12 mouse cellular contexts compared by ENCODE assay signal in genomic region chr6:100356617-100357399, GRCm38 (mm10).
A peak's percentile ranks its signal among the peaks of the same experiment; 100 is the strongest.
DNase-seq lines count a peak whose midpoint lies in the region; ATAC-seq and TF ChIP-seq lines count a peak whose summit lies in the region.
"Had no signal": no experiment of that assay in that cellular context is flagged by ENCODE, and none has a peak within 500 bp of the region (broad histone marks: within the 10 kb centered on the region; RNA-seq: fewer than 3 reads in every experiment).

No protein-coding gene starts in this region.

- no peak for TF ChIP-seq POLR2A in MEL (IDR thresholded peaks at IDR 0.05; ENCODE audit: control insufficient read depth in 1 of 2, insufficient read depth in 1 of 2, low read depth in 1 of 2, low read length in 2 of 2, poor library complexity in 1 of 2)
- no peak for TF ChIP-seq POLR2A in small intestine, adult 2 months (IDR thresholded peaks at IDR 0.05; ENCODE audit: low read depth, low read length)

- H3K36me3 ChIP-seq in MEL (ENCODE audit: control insufficient read depth in 1 of 2, insufficient read depth in 2 of 2, low read length in 2 of 2) = no peaks in the 10 kb centered on the region
- H3K36me3 ChIP-seq in liver, embryonic 11.5 days (ENCODE audit: control insufficient read depth, insufficient read depth, low read length) = no peaks in the 10 kb centered on the region
- no peaks in the 10 kb centered on the region for H3K36me3 ChIP-seq in small intestine, adult 2 months (ENCODE audit: control insufficient read depth, insufficient read depth, low read length)
- no peaks in the 10 kb centered on the region for H3K36me3 ChIP-seq in kidney, embryonic 14.5 days (ENCODE audit: control insufficient read depth, insufficient read depth, low read length)
- H3K36me3 ChIP-seq: limb, embryonic 13.5 days had no signal

- no peak for TF ChIP-seq CTCF in MEL (IDR thresholded peaks at IDR 0.05 in 2 of 3, conservative IDR thresholded peaks at IDR 0.05 in 1 of 3; ENCODE audit: control insufficient read depth in 1 of 3, insufficient read depth in 1 of 3, low read depth in 2 of 3, low read length in 3 of 3, poor library complexity in 1 of 3, severe bottlenecking in 1 of 3)
- TF ChIP-seq CTCF in small intestine, adult 2 months (IDR thresholded peaks at IDR 0.05; ENCODE audit: extremely low read depth, insufficient read length, insufficient replicate concordance, low read depth, low read length) = no peak

- no peaks in the 10 kb centered on the region for H3K4me1 ChIP-seq in MEL (ENCODE audit: control insufficient read depth in 1 of 2, insufficient read depth in 2 of 2, low read length in 2 of 2)
- H3K4me1 ChIP-seq in liver, embryonic 11.5 days (replicated peaks; ENCODE audit: control insufficient read depth, insufficient read depth, low read length) = no peaks in the 10 kb centered on the region
- H3K4me1 ChIP-seq in small intestine, adult 2 months (ENCODE audit: control insufficient read depth, insufficient read depth, insufficient read length, low read length) = peaks cover 10% of the 10 kb centered on the region
- H3K4me1 ChIP-seq in kidney, embryonic 14.5 days (ENCODE audit: control insufficient read depth, insufficient read depth, low read length) = no peaks in the 10 kb centered on the region

- no peak overlapping the region for H3K4me2 ChIP-seq in liver, embryonic 11.5 days
- H3K4me2 ChIP-seq in kidney, embryonic 14.5 days (replicated peaks; ENCODE audit: low read depth, low read length) = no peak overlapping the region
- H3K4me2 ChIP-seq: limb, embryonic 13.5 days had no signal

- no peak for TF ChIP-seq RAD21 in MEL (IDR thresholded peaks at IDR 0.05; ENCODE audit: low read depth, low read length)

- no peak overlapping the region for H3K9ac ChIP-seq in MEL (ENCODE audit: control insufficient read depth, low read depth, low read length, poor library complexity, severe bottlenecking)
- H3K9ac ChIP-seq in liver, embryonic 11.5 days (ENCODE audit: low read depth, low read length) = no peak overlapping the region
- H3K9ac ChIP-seq in kidney, embryonic 14.5 days (ENCODE audit: low read depth, low read length) = no peak overlapping the region
- H3K9ac ChIP-seq: limb, embryonic 13.5 days had no signal

- no peak for TF ChIP-seq EP300 in MEL (IDR thresholded peaks at IDR 0.05; ENCODE audit: low read depth in 1 of 2, low read length in 2 of 2)

- peak; percentile 41; the same call in 1 of the 2 replicates for ATAC-seq in liver, embryonic 11.5 days (replicated peaks; ENCODE audit: low FRiP score)
- no peak for ATAC-seq in kidney, embryonic 14.5 days (ENCODE audit: low FRiP score, low TSS enrichment)

- H3K27ac ChIP-seq in MEL (ENCODE audit: control insufficient read depth, low read depth, low read length) = no peak overlapping the region
- no peak overlapping the region for H3K27ac ChIP-seq in liver, embryonic 11.5 days (ENCODE audit: low read depth, low read length)
- peak overlapping the region; percentile 9; the same call in 1 of the 2 replicates for H3K27ac ChIP-seq in small intestine, adult 2 months (ENCODE audit: insufficient read depth, low read depth, low read length)
- no peak overlapping the region for H3K27ac ChIP-seq in kidney, embryonic 14.5 days (ENCODE audit: low read depth, low read length)
- H3K27ac ChIP-seq: limb, embryonic 13.5 days had no signal

- H3K9me3 ChIP-seq in MEL (replicated peaks; ENCODE audit: insufficient read depth, low read length) = no peaks in the 10 kb centered on the region
- H3K9me3 ChIP-seq in liver, embryonic 11.5 days (ENCODE audit: control insufficient read depth, low read length) = no peaks in the 10 kb centered on the region
- no peaks in the 10 kb centered on the region for H3K9me3 ChIP-seq in kidney, embryonic 14.5 days (ENCODE audit: control insufficient read depth, low read length)
- H3K9me3 ChIP-seq: limb, embryonic 13.5 days had no signal

- WGBS in liver, embryonic 11.5 days = 65% methylated on average over 11 of the region's 11 CpGs
- WGBS in small intestine, adult 2 months = 38% methylated on average over 11 of the region's 11 CpGs
- 82% methylated on average over 11 of the region's 11 CpGs for WGBS in kidney, embryonic 14.5 days

- no peak overlapping the region for H3K4me3 ChIP-seq in MEL (ENCODE audit: control insufficient read depth in 1 of 2, insufficient read depth in 1 of 2, low read depth in 2 of 2, low read length in 2 of 2)
- H3K4me3 ChIP-seq in liver, embryonic 11.5 days (ENCODE audit: low read depth, low read length) = no peak overlapping the region
- H3K4me3 ChIP-seq in small intestine, adult 2 months (ENCODE audit: low read depth, low read length) = no peak overlapping the region
- H3K4me3 ChIP-seq in kidney, embryonic 14.5 days (ENCODE audit: low read length) = no peak overlapping the region
- H3K4me3 ChIP-seq: limb, embryonic 13.5 days; myocyte had no signal

- peak; percentile 54 for DNase-seq in CD4-positive helper T cell, adult 2 months (ENCODE audit: low read depth, low spot score)
- DNase-seq in MEL (ENCODE audit: low read depth, low spot score) = no peak
- no peak for DNase-seq in liver, embryonic 11.5 days (ENCODE audit: low spot score)
- DNase-seq in frontal cortex, postnatal 25 days (ENCODE audit: low spot score in 2 of 2) = no peak
- DNase-seq in urinary bladder, postnatal 14 days (ENCODE audit: low spot score) = no peak
- DNase-seq: kidney, adult 11 months; layer of hippocampus, adult 9-11 months; thymus, postnatal 4 days had no signal

- no peaks in the 10 kb centered on the region for H3K79me2 ChIP-seq in MEL (ENCODE audit: control insufficient read depth, insufficient read depth, low read length, poor library complexity)

- H3K27me3 ChIP-seq in MEL (ENCODE audit: control insufficient read depth in 1 of 2, insufficient read depth in 2 of 2, low read length in 2 of 2) = no peaks in the 10 kb centered on the region
- H3K27me3 ChIP-seq in liver, embryonic 11.5 days (replicated peaks; ENCODE audit: control insufficient read depth, insufficient read depth, low read length) = no peaks in the 10 kb centered on the region
- no peaks in the 10 kb centered on the region for H3K27me3 ChIP-seq in small intestine, adult 2 months (ENCODE audit: control insufficient read depth, insufficient read depth, low read length)
- H3K27me3 ChIP-seq in kidney, embryonic 14.5 days (ENCODE audit: control insufficient read depth, insufficient read depth, low read length) = no peaks in the 10 kb centered on the region
- H3K27me3 ChIP-seq: limb, embryonic 13.5 days had no signal

TF ChIP-seq in MEL, 35 proteins besides CTCF, POLR2A, EP300 and RAD21:
- TF ChIP-seq TAL1 (IDR thresholded peaks at IDR 0.05; ENCODE audit: low read length) = no peak
- 0 out of 2 replicates have a peak, but pooled peaks have one; percentile 12 for TF ChIP-seq ZNF384 (IDR thresholded peaks at IDR 0.05; ENCODE audit: low read depth, low read length)
